Mouse (Mus musculus) common myeloid progenitor, adult 5-6 weeks (primary cell): ENCODE measurements around the gene Spag7. TPM values are rescaled to one million over a fixed set of nuclear protein-coding genes. Genes with fewer than 3 reads are reported as not detected.

Experiments
- ATAC-seq: replicated peaks from 2 replicates; pipeline ENCODE4 v1.8.0; 2016; ENCODE audit warnings: low read depth, mild to moderate bottlenecking, moderate TSS enrichment, inconsistent platforms; ENCODE audit not compliant: poor library complexity, severe bottlenecking
- total RNA-seq: library from RNA; stranded (forward); fragments of 200-1000, 187-1606 nt; gene quantifications from 2 replicates; pipeline ENCODE4 v1.2.3, GENCODE M21; 2017

The Spag7 gene
- total RNA-seq, 1 experiment from 2014 or later: 43.2 TPM

DNA sequence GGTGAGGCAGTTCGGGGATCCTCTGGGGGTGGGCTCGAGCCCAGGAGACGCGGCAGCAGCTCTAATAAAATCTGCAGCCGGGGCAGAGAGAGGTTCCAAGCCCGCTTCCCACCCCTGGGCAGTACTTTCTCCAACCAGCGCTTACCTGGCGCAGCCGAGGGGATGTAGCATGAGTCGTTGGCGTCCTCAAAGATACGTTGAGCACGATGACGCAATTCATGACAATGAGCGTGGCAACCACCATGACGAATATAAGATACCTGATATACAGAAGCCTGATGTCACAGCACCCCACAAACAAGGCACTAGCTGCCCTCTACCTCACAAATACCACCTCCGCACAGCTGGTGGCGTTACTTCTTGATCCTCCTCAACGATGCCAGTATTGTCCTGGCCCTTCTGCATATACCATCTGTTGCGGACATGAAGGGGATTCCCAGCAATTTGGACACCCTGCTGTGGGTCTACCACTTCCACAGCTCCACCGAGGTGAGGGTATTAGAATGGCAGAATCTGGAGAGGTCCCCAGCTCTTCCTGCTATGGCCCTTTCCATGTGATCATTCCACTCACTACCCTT, 53.6 kb downstream of the Spag7 start, which contains the start of gene 4930544D05Rik:
Gene 4930544D05Rik, plus strand, starts transcription at position 333 of the 578 bp plus-strand sequence.
- peak; percentile 23 for ATAC-seq

DNA sequence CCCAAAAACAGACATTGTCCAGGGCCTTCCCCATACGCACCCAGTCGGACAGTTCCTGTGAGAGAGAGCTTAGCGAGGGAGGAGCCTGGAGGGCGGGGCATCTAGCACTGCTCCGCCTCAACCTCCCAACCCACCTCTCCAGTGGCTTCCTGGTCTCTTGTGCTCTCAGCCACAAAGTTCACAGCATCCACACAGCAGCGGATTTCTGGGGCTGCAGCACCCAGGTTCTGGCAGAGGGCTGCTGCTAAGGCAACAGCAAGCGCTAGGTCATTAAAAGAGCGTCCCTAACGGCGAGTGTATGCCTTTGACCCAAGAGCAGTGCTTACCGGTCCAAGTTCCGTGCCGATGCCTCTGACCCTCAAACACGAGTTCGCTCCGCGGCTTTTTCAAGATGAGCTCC, 54.1 kb downstream of the Spag7 start:
- peak; percentile 90 for ATAC-seq

Other genes starting within 250 kb of the Spag7 start
- 43.6 and 46.6 TPM in 2 replicates for gene Arrb2, start 236.8 kb downstream of the Spag7 start, total RNA-seq
- 36.3 and 43.1 TPM in 2 replicates for gene Med11, start 217.5 kb downstream of the Spag7 start, total RNA-seq
- not detected in 2 replicates for gene Zmynd15, start 210.0 kb downstream of the Spag7 start, total RNA-seq
- not detected in 2 replicates for gene Cxcl16, start 209.4 kb downstream of the Spag7 start, total RNA-seq
- not detected in 2 replicates for gene Tm4sf5, start 164.2 kb downstream of the Spag7 start, total RNA-seq
- not detected in 2 replicates for gene Vmo1, start 154.8 kb downstream of the Spag7 start, total RNA-seq
- gene Gltpd2, start 150.2 kb downstream of the Spag7 start, total RNA-seq: not detected in 2 replicates
- 218 and 223 TPM in 2 replicates for gene Psmb6, start 144.0 kb downstream of the Spag7 start, total RNA-seq
- not detected in 2 replicates for gene Gm40193, start 136.5 kb downstream of the Spag7 start, total RNA-seq
- gene Pld2, start 129.4 kb downstream of the Spag7 start, total RNA-seq: 1.2 and 2.7 TPM in 2 replicates
- 30.8 and 33.5 TPM in 2 replicates for gene Mink1, start 106.5 kb downstream of the Spag7 start, total RNA-seq
- gene 4930544D05Rik, start 53.6 kb downstream of the Spag7 start, total RNA-seq: not detected in 2 replicates
- 0.37 TPM in 1 of 2 replicates, not detected in the other for gene Chrne, start 50.2 kb downstream of the Spag7 start, total RNA-seq
- gene Gp1ba, start 30.3 kb downstream of the Spag7 start, total RNA-seq: 0.58 and 3.2 TPM in 2 replicates
- 56.9 and 65.8 TPM in 2 replicates for gene Rnf167, start 22.2 kb downstream of the Spag7 start, total RNA-seq
- gene Slc25a11, start 21.9 kb downstream of the Spag7 start, total RNA-seq: 52.5 and 60.6 TPM in 2 replicates
- gene Pfn1, start 14.8 kb downstream of the Spag7 start, total RNA-seq: 437 and 465 TPM in 2 replicates
- 8.9 and 10.0 TPM in 2 replicates for gene Eno3, start 12.2 kb downstream of the Spag7 start, total RNA-seq
- gene Camta2, start 18.7 kb upstream of the Spag7 start, total RNA-seq: 5.3 and 13.3 TPM in 2 replicates
- gene Inca1, start 30.7 kb upstream of the Spag7 start, total RNA-seq: not detected in 2 replicates
- gene Kif1c, start 31.1 kb upstream of the Spag7 start, total RNA-seq: 4.7 and 8.6 TPM in 2 replicates
- gene Zfp3, start 94.8 kb upstream of the Spag7 start, total RNA-seq: 2.3 and 4.2 TPM in 2 replicates
- gene Scimp, start 143.2 kb upstream of the Spag7 start, total RNA-seq: not detected in 2 replicates
- gene Rabep1, start 175.4 kb upstream of the Spag7 start, total RNA-seq: 63.2 and 68.4 TPM in 2 replicates